ENCODE assay signal across 8 mouse cellular contexts in genomic region chr7:28151584-28152221, GRCm38 (mm10). TPM values are rescaled to one million over a fixed set of nuclear protein-coding genes. Genes with fewer than 3 reads are reported as not detected.
DNase-seq lines count a peak whose midpoint lies in the region; ATAC-seq and TF ChIP-seq lines count a peak whose summit lies in the region.

No protein-coding gene starts in this region.

- no peak for ATAC-seq in CD4-positive, CD25-positive, alpha-beta regulatory T cell, adult 4 months
- no peak for ATAC-seq in liver, embryonic 12.5 days
- ATAC-seq in stomach, postnatal 0 days (ENCODE audit: low FRiP score, low TSS enrichment) = no peak

- no peak for TF ChIP-seq EP300 in stomach, postnatal 0 days (optimal IDR thresholded peaks at IDR 0.05)

- no peaks in the 10 kb centered on the region for H3K9me3 ChIP-seq in liver, embryonic 12.5 days (replicated peaks)
- no peaks in the 10 kb centered on the region for H3K9me3 ChIP-seq in stomach, postnatal 0 days (ENCODE audit: control insufficient read depth, low read length)

- H3K4me2 ChIP-seq in liver, embryonic 12.5 days = no peak overlapping the region
- H3K4me2 ChIP-seq in stomach, postnatal 0 days (replicated peaks; ENCODE audit: low read depth) = no peak overlapping the region

- no peaks in the 10 kb centered on the region for H3K4me1 ChIP-seq in liver, embryonic 12.5 days
- H3K4me1 ChIP-seq in stomach, postnatal 0 days (replicated peaks; ENCODE audit: control insufficient read depth, insufficient read depth) = no peaks in the 10 kb centered on the region

- TF ChIP-seq CTCF in stomach, postnatal 0 days (IDR thresholded peaks at IDR 0.05; ENCODE audit: low read depth) = peak; percentile 79

- H3K27me3 ChIP-seq in liver, embryonic 12.5 days (replicated peaks) = 0 out of 2 replicates have a peak, but pooled peaks cover 3% of the 10 kb centered on the region
- H3K27me3 ChIP-seq in stomach, postnatal 0 days (ENCODE audit: control insufficient read depth, insufficient read depth, low read length) = no peaks in the 10 kb centered on the region

- peak; percentile 65 for DNase-seq in CD4-positive, CD25-positive, alpha-beta regulatory T cell, adult 2 months (ENCODE audit: low read depth, low spot score)
- peak; percentile 55 for DNase-seq in liver
- peak; percentile 60 for DNase-seq in embryo, embryonic 11 days
- DNase-seq in kidney, postnatal 14 days = peak; percentile 37
- peak; percentile 57 for DNase-seq in lung, postnatal 14 days
- DNase-seq in stomach, postnatal 0 days (ENCODE audit: low spot score) = peak; percentile 63

- no peak overlapping the region for H3K4me3 ChIP-seq in liver, embryonic 12.5 days
- H3K4me3 ChIP-seq in stomach, postnatal 0 days (ENCODE audit: low read depth, low read length) = no peak overlapping the region

- no peaks in the 10 kb centered on the region for H3K36me3 ChIP-seq in liver, embryonic 12.5 days
- H3K36me3 ChIP-seq in stomach, postnatal 0 days (ENCODE audit: control insufficient read depth, insufficient read depth, low read length) = no peaks in the 10 kb centered on the region

- WGBS in liver, embryonic 12.5 days (ENCODE audit: insufficient replicate concordance) = 10% methylated on average over 13 of the region's 13 CpGs
- 21% methylated on average over 13 of the region's 13 CpGs for WGBS in stomach, postnatal 0 days

- H3K27ac ChIP-seq in liver, embryonic 12.5 days = no peak overlapping the region
- no peak overlapping the region for H3K27ac ChIP-seq in stomach, postnatal 0 days (replicated peaks)

- H3K9ac ChIP-seq in liver, embryonic 12.5 days = no peak overlapping the region
- peak overlapping the region; percentile 23; the same call in 1 of the 2 replicates for H3K9ac ChIP-seq in stomach, postnatal 0 days (ENCODE audit: low read length)

RNA-seq across cellular contexts. Expression of gene Fbl, which starts 17.8 kb away (rescaled TPM):
- polyA plus RNA-seq in CD4-positive, CD25-positive, alpha-beta regulatory T cell, adult 4 months (2017; shearing (Covaris generic)) = 10 to 100 TPM; 53.5 to 57.0 TPM
- polyA plus RNA-seq in liver, embryonic 12.5 days (2016; fragmentation: Nextera tagmentation; extraction: Ambion mirVana) = 150 and 152 TPM in 2 replicates
- polyA plus RNA-seq in stomach, postnatal 0 days (2015; fragmentation: Nextera tagmentation; extraction: Ambion mirVana) = 57.1 and 61.6 TPM in 2 replicates

RNA-seq across cellular contexts. Expression of gene 9530053A07Rik, which starts 22.4 kb away (rescaled TPM):
- not detected for polyA plus RNA-seq in CD4-positive, CD25-positive, alpha-beta regulatory T cell, adult 4 months (2017; shearing (Covaris generic))
- polyA plus RNA-seq in liver, embryonic 12.5 days (2016; fragmentation: Nextera tagmentation; extraction: Ambion mirVana) = 0.01 TPM in 1 of 2 replicates, not detected in the other
- polyA plus RNA-seq in stomach, postnatal 0 days (2015; fragmentation: Nextera tagmentation; extraction: Ambion mirVana) = 0.08 and 0.12 TPM in 2 replicates

RNA-seq across cellular contexts. Expression of gene Dyrk1b, which starts 27.6 kb away (rescaled TPM):
- under 1 TPM; 0.54 to 0.63 TPM for polyA plus RNA-seq in CD4-positive, CD25-positive, alpha-beta regulatory T cell, adult 4 months (2017; shearing (Covaris generic))
- polyA plus RNA-seq in liver, embryonic 12.5 days (2016; fragmentation: Nextera tagmentation; extraction: Ambion mirVana) = 2.8 and 3.1 TPM in 2 replicates
- polyA plus RNA-seq in stomach, postnatal 0 days (2015; fragmentation: Nextera tagmentation; extraction: Ambion mirVana) = 4.6 and 5.7 TPM in 2 replicates
